Mouse (Mus musculus) midbrain, embryonic 12.5 days (tissue): ENCODE measurements around the gene 1700061G19Rik. TPM values are rescaled to one million over a fixed set of nuclear protein-coding genes. Genes with fewer than 3 reads are reported as not detected.

Source experiments
- ATAC-seq: fragments of 200-750 bp; cut with Nextera tagmentation; 2 replicates; pipeline ENCODE4 v1.8.0; 2017; ENCODE audit warnings: low read depth, moderate TSS enrichment, moderate library complexity; ENCODE audit not compliant: low FRiP score
- H3K27ac ChIP-seq: fragments of 300-500 bp; sonication (generic); replicated peaks from 2 replicates; pipeline ENCODE4 v1.5.1; 2016; ENCODE audit warnings: mild to moderate bottlenecking
- H3K27me3 ChIP-seq: fragments of 300-500 bp; sonication (generic); 2 replicates; pipeline ENCODE4 v1.6.1; 2016; ENCODE audit warnings: mild to moderate bottlenecking
- H3K36me3 ChIP-seq: fragments of 300-500 bp; sonication (generic); 2 replicates; pipeline ENCODE4 v1.6.1; 2016
- H3K4me1 ChIP-seq: fragments of 300-500 bp; sonication (generic); 2 replicates; pipeline ENCODE4 v1.6.1; 2016
- H3K4me2 ChIP-seq: fragments of 300-500 bp; sonication (generic); replicated peaks from 2 replicates; pipeline ENCODE4 v1.6.1; 2016; ENCODE audit warnings: mild to moderate bottlenecking, moderate library complexity
- H3K4me3 ChIP-seq: fragments of 300-500 bp; sonication (generic); 2 replicates; pipeline ENCODE4 v1.5.1; 2016; ENCODE audit warnings: mild to moderate bottlenecking
- H3K9ac ChIP-seq: fragments of 300-500 bp; sonication (generic); replicated peaks from 2 replicates; pipeline ENCODE4 v1.6.1; 2016; ENCODE audit warnings: mild to moderate bottlenecking, moderate library complexity
- H3K9me3 ChIP-seq: fragments of 300-500 bp; sonication (generic); 2 replicates; pipeline ENCODE4 v1.6.1; 2016; ENCODE audit warnings: mild to moderate bottlenecking
- WGBS: fragments of 180-500 bp; shearing (Covaris S2); methylation state at CpG from one replicate; pipeline ENCODE4 v1.1.7; 2016; 5-methylcytosine and 5-hydroxymethylcytosine counted together
- polyA plus RNA-seq: library from polyadenylated mRNA; unstranded; fragments of >200 nt; fragmentation: Nextera tagmentation; extraction: Ambion mirVana; gene quantifications from 2 replicates; pipeline ENCODE4 v1.2.1, GENCODE M21; 2016

Gene 1700061G19Rik
- polyA plus RNA-seq, 1 experiment from 2014 or later: 0.50 TPM

DNA sequence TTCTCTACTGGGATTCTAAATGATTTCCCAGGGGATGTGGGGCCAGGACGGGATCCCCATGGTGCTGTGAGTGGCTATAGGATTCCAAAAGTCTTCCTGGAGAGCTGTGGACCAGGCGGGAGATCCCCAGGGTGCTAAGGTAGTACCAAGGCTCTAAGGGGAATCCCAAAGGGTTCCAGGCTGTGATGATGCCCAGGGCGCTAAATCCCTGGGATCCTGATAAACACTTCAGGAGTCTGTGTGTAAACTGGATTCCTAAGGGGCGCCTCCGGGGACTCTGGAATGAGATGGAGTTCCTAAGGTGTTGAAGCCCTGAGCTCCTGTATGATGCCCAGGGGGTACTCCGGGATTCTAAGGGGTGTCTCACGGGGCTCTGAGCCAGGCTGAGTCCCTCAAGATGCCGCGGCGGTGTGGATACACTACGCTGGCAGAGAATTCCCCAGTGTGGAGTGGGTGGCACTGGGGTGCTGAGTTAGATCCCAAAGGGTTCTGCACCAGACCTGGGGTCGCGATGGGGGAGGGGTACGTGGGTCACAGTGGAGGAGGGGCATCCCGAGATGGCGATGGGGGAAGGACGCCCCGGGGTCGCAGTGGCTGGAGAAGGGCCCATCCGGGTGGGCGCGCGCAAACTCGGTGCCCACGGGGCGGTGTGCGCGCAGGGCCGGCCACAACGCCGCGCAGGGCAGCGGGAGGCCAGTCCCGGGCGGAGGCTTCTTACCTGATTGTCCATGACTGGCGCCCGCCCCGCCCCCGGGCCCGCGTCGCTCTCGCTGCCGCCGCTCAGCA is 59.5 kb downstream of the 1700061G19Rik start:
- peak overlapping the region; percentile 98 for H3K9ac ChIP-seq
- peaks cover 10% of the 10 kb centered on the region for H3K27me3 ChIP-seq
- WGBS: under 1% methylated on average over 38 of the region's 45 CpGs
- peaks cover 37% of the 10 kb centered on the region for H3K4me1 ChIP-seq
- ATAC-seq: peak; percentile 70
- peak overlapping the region; percentile 86 for H3K27ac ChIP-seq
- peak overlapping the region; percentile 92 for H3K4me2 ChIP-seq
- H3K4me3 ChIP-seq: peak overlapping the region; percentile 97
- no peaks in the 10 kb centered on the region for H3K9me3 ChIP-seq
- H3K36me3 ChIP-seq: no peaks in the 10 kb centered on the region

GRCm38 (mm10) chr17:56935363-56936131 is 60.3 kb downstream of the 1700061G19Rik start, which contains the start of gene Mllt1:
Gene Mllt1 (minus strand): TSS chr17:56935415.
- H3K9ac ChIP-seq: peak within 1 kb of the TSS; percentile 98
- H3K4me3 ChIP-seq: peak within 1 kb of the TSS; percentile 97
- no peaks in the 10 kb centered on the region for H3K9me3 ChIP-seq
- peaks cover 10% of the 10 kb centered on the region for H3K27me3 ChIP-seq
- 2% methylated on average over 71 of the region's 76 CpGs for WGBS
- H3K4me2 ChIP-seq: peak within 1 kb of the TSS; percentile 92
- H3K36me3 ChIP-seq: no peaks in the 10 kb centered on the region
- ATAC-seq: peak; percentile 98
- H3K4me1 ChIP-seq: peaks cover 37% of the 10 kb centered on the region
- peak within 1 kb of the TSS; percentile 86 for H3K27ac ChIP-seq

DNA sequence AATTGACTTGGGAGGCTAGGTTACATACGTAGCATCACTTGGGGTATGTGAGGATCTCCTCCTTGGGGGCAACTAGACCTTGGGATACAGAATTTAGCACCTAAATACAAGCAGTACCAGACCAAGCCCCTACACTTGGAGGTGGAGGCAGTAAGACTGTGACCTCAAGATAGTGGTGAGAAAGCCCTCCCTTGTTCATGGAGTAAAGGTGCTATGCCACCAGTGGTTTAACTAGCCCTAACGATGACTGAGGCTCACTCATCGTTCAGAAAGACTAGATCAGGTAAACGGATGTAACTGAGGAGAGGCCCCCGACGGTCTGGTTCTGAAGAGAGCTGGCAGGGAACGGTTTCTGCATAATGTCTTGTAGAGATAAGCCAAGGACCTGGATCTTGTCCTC is 61.5 kb downstream of the 1700061G19Rik start:
- Histone ChIP-seq H3K4me3 (no peak overlapping the region), H3K4me1 (peaks cover 35% of the 10 kb centered on the region), H3K27me3 (peaks cover 10% of the 10 kb centered on the region), H3K9ac (no peak overlapping the region), H3K27ac (no peak overlapping the region), H3K9me3 (no peaks in the 10 kb centered on the region), H3K36me3 (no peaks in the 10 kb centered on the region), H3K4me2 (no peak overlapping the region)
- WGBS: 97% methylated on average over 7 of the region's 7 CpGs
- no peak for ATAC-seq

Other genes starting within 250 kb of the 1700061G19Rik start
- 52.1 TPM in 2 replicates for gene Lonp1, start 248.6 kb upstream of the 1700061G19Rik start, polyA plus RNA-seq
- 0.80 and 1.1 TPM in 2 replicates for gene Catsperd, start 247.3 kb upstream of the 1700061G19Rik start, polyA plus RNA-seq
- gene Ranbp3, start 202.2 kb upstream of the 1700061G19Rik start, polyA plus RNA-seq: 109 and 115 TPM in 2 replicates
- gene Ndufa11, start 157.7 kb upstream of the 1700061G19Rik start, polyA plus RNA-seq: 325 and 338 TPM in 2 replicates
- gene Vmac, start 157.5 kb upstream of the 1700061G19Rik start, polyA plus RNA-seq: 15.4 and 18.2 TPM in 2 replicates
- gene Nrtn, start 117.9 kb upstream of the 1700061G19Rik start, polyA plus RNA-seq: 6.7 and 8.8 TPM in 2 replicates
- 48.7 and 53.9 TPM in 2 replicates for gene Dus3l, start 110.7 kb upstream of the 1700061G19Rik start, polyA plus RNA-seq
- 2.0 TPM in 2 replicates for gene Prr22, start 105.2 kb upstream of the 1700061G19Rik start, polyA plus RNA-seq
- gene Rfx2, start 44.5 kb upstream of the 1700061G19Rik start, polyA plus RNA-seq: 6.3 and 8.2 TPM in 2 replicates
- not detected in 2 replicates for gene Acsbg2, start 1.0 kb upstream of the 1700061G19Rik start, polyA plus RNA-seq
- 102 and 104 TPM in 2 replicates for gene Mllt1, start 59.9 kb downstream of the 1700061G19Rik start, polyA plus RNA-seq
- not detected in 2 replicates for gene Acer1, start 106.6 kb downstream of the 1700061G19Rik start, polyA plus RNA-seq
- 130 and 137 TPM in 2 replicates for gene Clpp, start 114.8 kb downstream of the 1700061G19Rik start, polyA plus RNA-seq
- 31.2 and 33.7 TPM in 2 replicates for gene Alkbh7, start 121.9 kb downstream of the 1700061G19Rik start, polyA plus RNA-seq
- 0.87 TPM in 1 of 2 replicates, not detected in the other for gene Pspn, start 124.5 kb downstream of the 1700061G19Rik start, polyA plus RNA-seq
- gene Gtf2f1, start 135.8 kb downstream of the 1700061G19Rik start, polyA plus RNA-seq: 68.6 and 72.9 TPM in 2 replicates
- gene Gm17949, start 136.0 kb downstream of the 1700061G19Rik start, polyA plus RNA-seq: 0.34 and 0.72 TPM in 2 replicates
- gene Khsrp, start 156.0 kb downstream of the 1700061G19Rik start, polyA plus RNA-seq: 62.7 and 85.4 TPM in 2 replicates
- 0.19 TPM in 1 of 2 replicates, not detected in the other for gene Slc25a41, start 166.2 kb downstream of the 1700061G19Rik start, polyA plus RNA-seq
- 0.31 and 1.5 TPM in 2 replicates for gene Crb3, start 183.6 kb downstream of the 1700061G19Rik start, polyA plus RNA-seq
- gene Slc25a23, start 184.4 kb downstream of the 1700061G19Rik start, polyA plus RNA-seq: 19.0 and 22.3 TPM in 2 replicates
- gene Dennd1c, start 203.0 kb downstream of the 1700061G19Rik start, polyA plus RNA-seq: 2.4 and 3.3 TPM in 2 replicates
- gene Tubb4a, start 212.3 kb downstream of the 1700061G19Rik start, polyA plus RNA-seq: 189 and 205 TPM in 2 replicates
- 6.9 and 7.8 TPM in 2 replicates for gene Tnfsf9, start 229.8 kb downstream of the 1700061G19Rik start, polyA plus RNA-seq